Mouse (Mus musculus) brown adipose tissue, adult 24 weeks (tissue): ENCODE measurements around the gene Tcl1b3. TPM values are rescaled to one million over a fixed set of nuclear protein-coding genes. Genes with fewer than 3 reads are reported as not detected.
"Not testable (repeated sequence)": the region's sequence is repeated elsewhere in the genome, so short reads cannot be mapped to it uniquely, and the experiment has no call there.

Experiments used
- H3K27ac ChIP-seq: fragments of 200-500 bp; replicated peaks from 2 replicates; pipeline ENCODE4 v1.5.1; 2012; ENCODE audit warnings: low read depth, mild to moderate bottlenecking, low read length
- H3K4me1 ChIP-seq: fragments of 200-500 bp; 2 replicates; pipeline ENCODE4 v1.6.1; 2012; ENCODE audit warnings: low read length, mixed read lengths; ENCODE audit not compliant: control insufficient read depth, insufficient read depth, insufficient read length
- H3K4me3 ChIP-seq: fragments of 200-500 bp; 2 replicates; pipeline ENCODE4 v1.5.1; 2012; ENCODE audit warnings: low read depth, mild to moderate bottlenecking, low read length, moderate library complexity; ENCODE audit not compliant: insufficient read depth
- polyA plus RNA-seq: library from polyadenylated mRNA; stranded (reverse); fragments of >200 nt; gene quantifications from 2 replicates; pipeline ENCODE4 v1.2.4, GENCODE M21; 2012; ENCODE audit not compliant: missing spikeins, insufficient read depth, insufficient read length

The Tcl1b3 gene
- not detected in 2 replicates for polyA plus RNA-seq

DNA sequence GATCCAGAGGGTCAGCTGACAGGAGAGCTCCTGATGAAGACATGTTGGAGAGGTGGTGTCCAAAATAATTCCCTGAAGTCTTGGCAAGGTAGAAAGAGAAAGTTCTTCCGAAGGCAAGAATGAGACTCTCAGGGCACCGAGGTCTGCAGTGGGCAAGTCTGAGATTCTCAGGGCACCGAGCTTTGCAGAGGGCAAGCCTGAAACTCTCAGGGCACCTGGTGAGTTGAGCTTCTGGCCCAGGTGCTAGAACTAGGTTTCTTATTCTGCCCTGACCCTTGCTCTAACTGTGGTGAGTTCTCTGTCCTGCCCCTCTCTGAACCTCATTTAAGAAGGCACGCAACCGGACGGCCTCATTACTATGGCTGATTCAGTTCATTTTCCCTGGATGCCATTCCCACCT lies at the start of gene Tcl1b3:
Gene Tcl1b3, plus strand, starts transcription at position 301 of the 400 bp plus-strand sequence.
- not testable (repeated sequence) for H3K4me1 ChIP-seq

DNA sequence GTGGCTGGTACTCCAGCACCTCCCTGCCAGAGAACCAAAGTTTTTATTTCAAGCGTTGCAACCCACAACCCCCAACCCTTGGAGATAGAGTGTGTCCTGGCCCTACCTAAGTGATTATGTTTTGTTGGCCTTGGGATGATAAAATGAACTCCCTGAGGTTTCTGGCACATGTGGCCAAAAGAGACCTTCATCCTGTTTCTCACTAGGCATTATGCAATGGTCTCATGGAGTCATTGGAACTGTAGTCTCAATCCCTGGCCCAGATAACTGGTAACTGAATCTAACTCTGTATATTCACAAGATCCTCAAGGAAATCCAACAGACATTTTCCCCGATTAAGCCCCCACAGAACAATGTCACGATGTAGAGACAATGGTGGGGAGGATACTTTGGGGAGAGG lies 47.7 kb upstream of the Tcl1b3 start:
- Histone ChIP-seq H3K4me1 (no peaks in the 10 kb centered on the region), H3K27ac (no peak overlapping the region), H3K4me3 (no peak overlapping the region)

More for the DNA sequence above, at the start of gene Tcl1b3:
- not testable (repeated sequence) for H3K4me3 ChIP-seq, H3K27ac ChIP-seq

DNA sequence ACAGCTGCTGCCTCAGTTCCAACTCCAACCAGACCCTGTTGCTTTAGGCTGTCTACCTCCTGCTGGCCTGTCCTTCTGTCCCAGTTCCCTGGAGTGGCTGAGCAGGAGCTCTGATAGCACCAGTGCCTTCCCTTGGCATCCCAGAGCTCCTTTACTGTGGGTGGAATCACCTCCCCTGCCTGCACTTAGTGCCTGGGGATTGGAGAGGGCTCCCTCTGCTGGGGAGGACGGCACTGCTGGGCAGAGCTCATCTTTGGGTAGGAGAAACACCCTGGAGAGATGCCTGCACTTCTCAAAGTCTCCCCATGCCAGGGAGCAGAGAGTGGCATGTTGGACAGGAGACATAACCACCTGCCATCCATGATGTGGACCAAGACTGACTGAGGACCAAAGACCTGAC lies 45.9 kb upstream of the Tcl1b3 start:
- not testable (repeated sequence) for H3K4me1 ChIP-seq, H3K27ac ChIP-seq, H3K4me3 ChIP-seq

DNA sequence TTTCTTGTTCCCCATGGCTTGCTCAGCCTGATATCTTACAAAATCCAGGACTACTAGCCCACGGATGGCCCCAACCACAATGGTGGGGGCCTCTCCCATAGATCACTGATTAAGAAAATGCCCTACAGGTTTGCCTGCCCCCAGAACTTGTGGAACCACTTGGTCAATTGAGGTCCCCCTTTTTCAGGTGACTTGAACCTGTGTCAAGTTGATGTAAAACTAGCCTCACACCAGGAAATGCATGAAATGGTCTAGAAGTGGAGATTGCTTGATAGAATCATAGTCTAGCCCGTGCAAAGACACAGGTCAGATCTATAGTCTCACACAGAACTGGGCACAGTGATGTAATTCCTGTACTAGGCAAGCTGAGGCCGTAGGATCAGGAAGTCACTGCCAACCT lies 45.1 kb upstream of the Tcl1b3 start, which contains the start of gene Tcl1b2:
Gene Tcl1b2, plus strand, starts transcription at position 301 of the 400 bp plus-strand sequence.
- H3K4me1 ChIP-seq = no peaks in the 10 kb centered on the region
- no peak within 1 kb of the TSS for H3K27ac ChIP-seq
- no peak within 1 kb of the TSS for H3K4me3 ChIP-seq

GRCm38 (mm10) chr12:105155286-105155685 lies 35.6 kb upstream of the Tcl1b3 start:
- not testable (repeated sequence) for H3K4me1 ChIP-seq, H3K4me3 ChIP-seq, H3K27ac ChIP-seq

DNA sequence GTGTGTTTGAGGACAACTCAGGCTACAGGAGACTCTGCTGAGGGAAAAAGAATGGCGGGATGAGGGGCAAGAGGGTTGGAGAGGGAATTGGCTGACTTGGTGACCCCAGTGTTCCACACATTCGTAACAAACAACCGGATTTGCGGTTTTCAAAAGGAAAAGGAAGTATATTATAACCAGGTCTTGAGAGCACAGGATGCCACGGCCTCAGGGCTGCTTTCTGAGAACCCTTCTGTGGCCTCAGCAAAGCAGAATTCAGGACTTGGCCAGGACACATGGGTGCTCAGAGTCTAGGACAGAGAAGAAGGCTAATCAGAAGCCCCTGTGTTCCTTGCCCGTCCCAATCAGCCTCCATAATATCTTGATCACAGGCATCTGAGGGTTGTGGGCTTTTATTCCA lies 32.0 kb upstream of the Tcl1b3 start:
- Histone ChIP-seq H3K4me3 (no peak overlapping the region), H3K27ac (no peak overlapping the region)

GRCm38 (mm10) chr12:105159390-105159789 lies 31.5 kb upstream of the Tcl1b3 start, which contains the start of gene Tcl1b1:
Gene Tcl1b1, plus strand, starts transcription at chr12:105159690.
- no peak within 1 kb of the TSS for H3K27ac ChIP-seq
- H3K4me1 ChIP-seq = no peaks in the 10 kb centered on the region
- no peak within 1 kb of the TSS for H3K4me3 ChIP-seq

More for the DNA sequence above, 32.0 kb upstream of the Tcl1b3 start:
- H3K4me1 ChIP-seq = no peaks in the 10 kb centered on the region

DNA sequence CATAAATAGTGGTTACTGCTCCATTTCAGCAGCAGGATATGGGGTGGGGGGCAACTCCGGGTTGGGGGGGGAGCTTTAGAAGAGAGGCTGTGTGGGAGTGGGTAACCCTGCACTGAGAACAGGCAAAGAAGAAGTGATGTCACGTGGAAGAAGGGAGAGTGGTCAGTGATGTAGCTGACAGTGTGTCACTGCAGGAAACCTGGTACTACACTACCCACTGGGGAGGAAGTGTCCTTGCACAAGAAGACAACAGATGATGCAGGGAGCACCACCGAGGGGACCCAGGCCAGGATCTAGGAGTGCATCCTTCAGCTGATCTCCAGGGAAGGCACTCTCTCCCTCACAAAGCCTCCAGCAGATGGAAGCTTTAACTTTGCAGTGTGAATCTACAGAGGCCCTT lies 24.1 kb upstream of the Tcl1b3 start:
- H3K4me3 ChIP-seq = no peak overlapping the region
- no peaks in the 10 kb centered on the region for H3K4me1 ChIP-seq
- no peak overlapping the region for H3K27ac ChIP-seq

- Histone ChIP-seq H3K4me1 (no peaks in the 10 kb centered on the region), H3K4me3 (no peak overlapping the region), H3K27ac (no peak overlapping the region)
These were observed 17.5 kb upstream of the Tcl1b3 start for GRCm38 (mm10) chr12:105173366-105173765.

GRCm38 (mm10) chr12:105174318-105174717 lies 16.5 kb upstream of the Tcl1b3 start:
- not testable (repeated sequence) for H3K4me1 ChIP-seq, H3K27ac ChIP-seq, H3K4me3 ChIP-seq

GRCm38 (mm10) chr12:105176044-105176443 lies 14.8 kb upstream of the Tcl1b3 start, which contains the start of gene Tcl1b5:
Gene Tcl1b5, plus strand, starts transcription at chr12:105176344.
- H3K27ac ChIP-seq, H3K4me3 ChIP-seq, H3K4me1 ChIP-seq: not testable (repeated sequence)

GRCm38 (mm10) chr12:105181040-105181644 lies 9.7 kb upstream of the Tcl1b3 start:
- not testable (repeated sequence) for H3K4me3 ChIP-seq, H3K4me1 ChIP-seq, H3K27ac ChIP-seq

DNA sequence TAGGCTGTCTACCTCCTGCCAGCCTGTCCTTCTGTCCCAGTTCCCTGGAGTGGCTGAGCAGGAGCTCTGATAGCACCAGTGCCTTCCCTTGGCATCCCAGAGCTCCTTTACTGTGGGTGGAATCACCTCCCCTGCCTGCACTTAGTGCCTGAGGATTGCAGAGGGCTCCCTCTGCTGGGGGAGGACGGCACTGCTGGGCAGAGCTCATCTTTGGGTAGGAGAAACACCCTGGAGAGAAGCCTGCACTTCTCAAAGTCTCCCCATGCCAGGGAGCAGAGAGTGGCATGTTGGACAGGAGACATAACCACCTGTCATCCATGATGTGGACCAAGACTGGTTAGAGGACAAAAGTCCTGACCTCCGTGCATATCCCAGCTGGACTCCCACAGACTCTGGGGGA lies 1.9 kb upstream of the Tcl1b3 start:
- H3K4me3 ChIP-seq, H3K4me1 ChIP-seq, H3K27ac ChIP-seq: not testable (repeated sequence)

DNA sequence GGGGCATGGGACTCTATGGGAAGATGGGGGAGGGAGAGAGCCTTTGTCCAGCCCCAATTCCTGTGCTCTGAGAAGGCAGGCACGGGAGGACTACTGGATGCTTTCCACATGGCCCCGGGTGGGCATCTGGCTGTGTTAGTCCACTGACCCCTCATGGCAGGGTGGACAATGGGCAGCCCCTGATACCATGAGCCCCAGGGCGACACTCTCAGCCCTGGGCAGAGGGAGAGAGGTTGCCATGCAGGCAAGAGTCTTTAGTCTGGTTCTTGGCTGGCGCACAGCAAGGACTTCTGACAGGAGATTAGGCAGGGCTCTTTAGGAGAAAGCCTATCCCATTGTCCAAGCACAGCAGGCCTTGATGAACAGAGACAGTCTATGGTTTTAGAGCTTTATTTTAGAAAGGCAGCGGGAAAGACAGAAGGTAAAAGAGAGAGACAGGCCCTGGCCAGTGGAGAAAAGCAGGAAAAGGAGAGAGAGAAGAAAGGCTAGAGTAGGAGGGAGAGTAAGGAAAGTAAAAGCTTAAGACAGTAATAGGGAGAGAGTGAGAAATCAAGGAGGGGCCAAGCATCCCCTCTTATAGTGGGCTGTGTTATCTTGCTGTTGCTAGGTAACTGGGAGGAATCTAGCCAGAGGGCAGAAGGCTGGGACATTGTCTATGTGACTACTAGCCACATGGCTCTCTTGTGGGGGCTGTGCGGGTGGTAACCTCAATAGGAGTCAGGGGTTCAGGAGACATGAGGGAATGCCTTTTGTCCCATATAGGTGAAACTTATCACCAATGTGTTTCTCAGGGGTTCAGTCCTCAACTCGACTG lies 9.0 kb downstream of the Tcl1b3 start:
- not testable (repeated sequence) for H3K4me1 ChIP-seq, H3K4me3 ChIP-seq, H3K27ac ChIP-seq

GRCm38 (mm10) chr12:105201657-105202056 lies 10.8 kb downstream of the Tcl1b3 start, which contains the start of gene Tcl1b4:
Gene Tcl1b4, plus strand, starts transcription at chr12:105201957.
- not testable (repeated sequence) for H3K27ac ChIP-seq, H3K4me3 ChIP-seq, H3K4me1 ChIP-seq

DNA sequence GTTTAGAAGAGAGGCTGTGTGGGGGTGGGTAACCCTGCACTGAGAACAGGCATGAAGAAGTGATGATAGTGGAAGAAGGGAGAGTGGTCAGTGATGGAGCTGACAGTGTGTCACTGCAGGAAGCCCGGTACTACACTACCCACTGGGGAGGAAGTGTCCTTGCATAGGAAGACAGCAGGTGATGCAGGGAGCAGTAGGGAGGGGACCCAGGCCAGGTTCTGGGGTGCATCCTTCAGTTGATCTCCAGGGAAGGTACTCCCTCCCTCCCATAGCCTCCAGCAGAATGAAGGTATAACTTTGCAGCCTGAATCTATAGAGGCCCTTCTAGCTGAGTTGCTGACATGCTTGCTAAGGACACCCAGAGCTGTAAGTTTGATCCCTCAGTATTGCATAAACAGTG lies 16.2 kb downstream of the Tcl1b3 start:
- Histone ChIP-seq H3K4me3 (no peak overlapping the region), H3K4me1 (no peaks in the 10 kb centered on the region), H3K27ac (no peak overlapping the region)
